Mouse (Mus musculus) embryonic stem cell, embryonic (primary cell): ENCODE measurements around the gene Sh2d3c.

ENCODE experiments used
- CTCF ChIA-PET, 4 experiments: fragments of 300-600 bp in 2 of 4; fragments of 350-600 bp in 2 of 4; sonication (Branson Sonifier 250); formaldehyde crosslinking; loops; one replicate each; lab custom pipeline; 2022; ENCODE audit warnings: inconsistent platforms in 2 of 4; lab: Charles Lee
- POLR2A ChIA-PET, 4 experiments: fragments of 300-600 bp in 2 of 4; fragments of 350-600 bp in 2 of 4; sonication (Branson Sonifier 250); formaldehyde crosslinking; loops; one replicate each; lab custom pipeline; 2022; ENCODE audit warnings: antibody characterized with exemption in 4 of 4, inconsistent platforms in 1 of 4; lab: Charles Lee

The Sh2d3c gene

DNA sequence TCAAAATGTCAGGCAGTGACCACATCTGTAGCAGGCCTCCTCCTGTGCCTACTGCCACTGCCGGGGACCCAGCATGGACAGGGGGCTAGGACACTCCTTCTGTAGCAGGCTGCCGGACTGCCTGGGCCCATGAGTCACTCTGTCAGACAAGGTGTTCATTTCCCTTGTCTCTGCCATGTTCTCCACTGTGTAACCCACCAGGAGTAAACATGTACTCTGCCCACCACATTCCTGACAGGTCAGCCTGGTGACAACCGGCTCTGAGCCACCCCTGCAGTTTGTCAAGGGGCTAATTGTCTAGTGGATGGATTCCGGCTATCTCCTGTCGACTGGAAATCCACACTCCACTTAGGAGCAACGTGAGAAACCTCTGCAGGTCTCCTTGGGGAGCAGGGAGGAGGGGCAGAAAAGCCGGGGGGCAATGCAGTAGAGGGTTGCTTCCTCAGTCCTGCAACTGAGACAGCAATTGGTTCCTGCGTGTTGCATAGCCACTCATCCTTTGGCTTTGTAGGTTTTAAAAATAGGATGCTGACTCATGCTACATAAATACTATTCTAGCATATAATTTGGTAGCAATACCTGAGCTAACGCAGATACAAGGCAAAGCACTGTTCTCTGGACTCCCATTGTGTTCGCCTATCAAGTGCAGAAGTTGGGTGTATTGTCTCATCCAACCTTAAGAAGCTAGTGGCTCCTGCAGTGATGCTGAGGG is 77.6 kb downstream of the Sh2d3c start:
- ChIA-PET CTCF (interaction anchor here (0.6 to 1.5 kb wide), 6 partner anchors 11 to 130 kb away, joined by 3 to 5 read pairs (median 3); no protein-coding TSS in a partner anchor), POLR2A (interaction anchor here in 1 of 4 experiments (0.9 to 1.6 kb wide), 3 partner anchors 9 to 130 kb away, joined by 3 to 5 read pairs (median 3); no protein-coding TSS in a partner anchor)
